Mouse (Mus musculus): Measurements from ENCODE around the gene Nfia. TPM values are rescaled to one million over a fixed set of nuclear protein-coding genes. Genes with fewer than 3 reads are reported as not detected.
A peak's percentile ranks its signal among the peaks of the same experiment; 100 is the strongest.

The Nfia gene
- 10.9 and 17.6 TPM in 2 replicates for polyA plus RNA-seq (2016; fragmentation: Nextera tagmentation; extraction: Ambion mirVana)

- H3K9me3 ChIP-seq, result no peaks in the 10 kb centered on the region
- peak within 1 kb of the TSS; percentile 91 for H3K27ac ChIP-seq
- no peaks in the 10 kb centered on the region for H3K36me3 ChIP-seq (replicated peaks)
- peaks cover 59% of the 10 kb centered on the region for H3K27me3 ChIP-seq (ENCODE audit: poor library complexity, severe bottlenecking)
- H3K4me3 ChIP-seq, result peak within 1 kb of the TSS; percentile 61
- peaks cover 48% of the 10 kb centered on the region for H3K4me1 ChIP-seq
- WGBS, result under 1% methylated on average over 9 of the region's 9 CpGs
- DNase-seq (ENCODE audit: extremely low spot score, low spot score), result no peak
These were observed at the start of gene Nfia for GRCm38 (mm10) chr4:97772641-97773040. Nfia (plus strand) TSS chr4:97772734.

DNA sequence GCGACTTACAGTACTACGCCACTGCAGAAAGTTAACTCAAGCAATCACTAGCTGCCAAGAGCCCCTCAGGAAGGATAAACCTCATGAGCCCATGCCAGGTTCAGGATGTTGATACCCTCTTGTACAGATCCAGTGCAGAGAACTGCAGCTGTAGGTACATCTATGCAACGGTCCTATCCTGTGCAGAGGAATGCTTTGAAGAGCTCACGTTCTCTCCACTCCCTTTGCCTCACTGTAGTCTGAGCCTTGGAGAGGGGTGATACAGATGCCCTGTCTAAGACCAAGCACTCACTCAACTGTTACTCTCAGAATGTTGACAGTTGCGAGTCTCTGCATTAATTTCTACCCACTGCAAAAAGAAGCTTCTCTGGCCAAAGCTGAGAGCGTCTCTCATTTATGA is 49.2 kb upstream of the Nfia start:
- Histone ChIP-seq H3K4me3 (no peak overlapping the region), H3K9me3 (no peaks in the 10 kb centered on the region), H3K36me3 (replicated peaks) (no peaks in the 10 kb centered on the region), H3K27me3 (ENCODE audit: poor library complexity, severe bottlenecking) (no peaks in the 10 kb centered on the region), H3K4me1 (peaks cover 13% of the 10 kb centered on the region), H3K27ac (peak overlapping the region; percentile 20; the same call in 1 of the 2 replicates)
- 91% methylated on average over 6 of the region's 6 CpGs for WGBS
- DNase-seq (ENCODE audit: extremely low spot score, low spot score), result no peak

DNA sequence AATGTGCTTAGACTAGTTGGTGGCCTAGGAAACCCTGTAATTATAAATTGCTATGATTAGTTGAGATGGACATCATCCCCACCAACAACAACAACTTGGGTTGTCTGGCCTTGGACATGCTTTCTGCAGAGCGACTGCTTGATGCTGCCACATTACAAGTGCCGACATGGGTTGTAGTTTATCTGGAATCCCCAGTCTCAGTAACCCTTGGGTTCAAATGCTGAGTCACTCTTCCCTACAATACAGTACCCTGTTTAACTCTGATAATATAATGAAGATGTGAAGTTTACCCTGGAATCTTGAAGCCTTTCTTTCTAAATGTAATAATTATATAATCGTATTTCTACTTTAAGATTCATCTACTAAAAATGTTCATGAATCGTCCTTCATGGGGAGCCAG is 44.0 kb upstream of the Nfia start:
- Histone ChIP-seq H3K27ac (no peak overlapping the region), H3K27me3 (ENCODE audit: poor library complexity, severe bottlenecking) (no peaks in the 10 kb centered on the region), H3K4me3 (no peak overlapping the region), H3K36me3 (replicated peaks) (no peaks in the 10 kb centered on the region), H3K9me3 (no peaks in the 10 kb centered on the region), H3K4me1 (no peaks in the 10 kb centered on the region)
- WGBS, result 93% methylated on average over 4 of the region's 4 CpGs
- no peak for DNase-seq (ENCODE audit: extremely low spot score, low spot score)

DNA sequence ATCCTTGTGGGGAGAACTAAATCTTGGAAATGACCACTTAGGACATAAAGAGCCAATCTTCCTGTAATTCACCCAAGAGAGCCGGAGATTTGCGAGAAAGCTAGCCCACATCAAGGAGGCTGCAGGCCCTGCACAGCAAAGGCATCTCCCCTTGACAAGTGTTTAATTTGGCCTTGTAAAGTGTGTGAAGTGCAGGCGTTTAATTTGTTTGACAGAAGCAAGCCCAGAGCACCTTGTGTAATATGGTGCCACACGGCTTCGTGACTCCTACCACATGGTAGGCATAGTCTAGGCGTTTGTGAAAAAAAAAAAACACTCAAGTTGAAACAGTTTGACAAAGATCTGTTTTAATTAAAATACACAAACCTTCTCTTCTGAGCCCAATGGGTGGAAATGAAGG is 42.5 kb upstream of the Nfia start:
- Histone ChIP-seq H3K9me3 (no peaks in the 10 kb centered on the region), H3K4me3 (no peak overlapping the region), H3K27ac (no peak overlapping the region), H3K27me3 (ENCODE audit: poor library complexity, severe bottlenecking) (no peaks in the 10 kb centered on the region), H3K36me3 (replicated peaks) (no peaks in the 10 kb centered on the region), H3K4me1 (no peaks in the 10 kb centered on the region)
- no peak for DNase-seq (ENCODE audit: extremely low spot score, low spot score)
- WGBS, result 90% methylated on average over 6 of the region's 6 CpGs

DNA sequence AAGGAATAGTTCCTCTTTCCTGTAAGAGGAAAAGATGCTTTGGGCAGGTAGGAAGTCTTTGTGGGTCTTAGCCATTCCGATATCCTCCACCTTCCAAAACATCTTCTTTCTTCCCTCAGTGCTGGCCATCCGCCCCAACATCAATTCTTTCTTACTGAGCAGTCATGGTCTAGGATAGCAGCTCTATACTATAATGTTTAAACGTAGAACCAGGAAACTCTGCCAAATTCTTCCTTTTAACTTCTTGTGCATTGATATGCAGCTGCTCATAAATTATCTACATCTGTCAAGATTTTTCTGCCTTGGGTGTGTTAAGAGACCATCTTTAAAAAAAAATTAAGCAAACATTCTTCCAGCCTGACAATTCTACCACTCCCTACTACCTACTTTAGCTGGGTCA is 42.1 kb upstream of the Nfia start:
- H3K9me3 ChIP-seq, result no peaks in the 10 kb centered on the region
- WGBS, result 91% methylated on average over 3 of the region's 3 CpGs
- no peak for DNase-seq (ENCODE audit: extremely low spot score, low spot score)

DNA sequence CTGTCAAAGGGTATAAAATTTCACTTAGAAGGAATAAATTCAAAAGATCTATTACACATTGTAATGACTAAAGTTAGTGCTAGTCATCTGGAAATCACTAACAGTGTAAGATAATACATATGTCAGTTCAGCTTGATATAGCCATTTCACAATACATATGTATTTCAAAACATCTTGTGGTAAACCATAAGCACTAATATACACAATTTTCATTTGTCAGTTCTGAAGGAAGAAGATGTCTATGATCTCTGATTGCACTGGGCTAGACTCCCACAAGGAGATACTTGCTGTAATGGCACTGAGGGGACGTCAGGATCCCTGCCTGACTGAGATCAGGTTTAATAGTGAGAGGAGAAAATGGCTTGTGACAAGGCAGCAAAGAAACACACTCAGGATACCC is 39.1 kb upstream of the Nfia start:
- Histone ChIP-seq H3K27ac (no peak overlapping the region), H3K4me3 (no peak overlapping the region), H3K9me3 (no peaks in the 10 kb centered on the region), H3K27me3 (ENCODE audit: poor library complexity, severe bottlenecking) (no peaks in the 10 kb centered on the region), H3K36me3 (replicated peaks) (no peaks in the 10 kb centered on the region), H3K4me1 (no peaks in the 10 kb centered on the region)
- 52% methylated on average over 1 of the region's 1 CpGs for WGBS
- DNase-seq (ENCODE audit: extremely low spot score, low spot score), result no peak

More for the DNA sequence above, 42.1 kb upstream of the Nfia start:
- Histone ChIP-seq H3K27ac (no peak overlapping the region), H3K4me3 (no peak overlapping the region), H3K36me3 (replicated peaks) (no peaks in the 10 kb centered on the region), H3K27me3 (ENCODE audit: poor library complexity, severe bottlenecking) (no peaks in the 10 kb centered on the region), H3K4me1 (no peaks in the 10 kb centered on the region)

- no peak overlapping the region for H3K4me3 ChIP-seq
- H3K27me3 ChIP-seq (ENCODE audit: poor library complexity, severe bottlenecking), result peaks cover 44% of the 10 kb centered on the region
- H3K27ac ChIP-seq, result no peak overlapping the region
- no peaks in the 10 kb centered on the region for H3K36me3 ChIP-seq (replicated peaks)
- peaks cover 14% of the 10 kb centered on the region for H3K4me1 ChIP-seq
- WGBS, result 82% methylated on average over 5 of the region's 5 CpGs
- no peak for DNase-seq (ENCODE audit: extremely low spot score, low spot score)
- H3K9me3 ChIP-seq, result no peaks in the 10 kb centered on the region
These were observed 28.6 kb upstream of the Nfia start for GRCm38 (mm10) chr4:97743932-97744331.

DNA sequence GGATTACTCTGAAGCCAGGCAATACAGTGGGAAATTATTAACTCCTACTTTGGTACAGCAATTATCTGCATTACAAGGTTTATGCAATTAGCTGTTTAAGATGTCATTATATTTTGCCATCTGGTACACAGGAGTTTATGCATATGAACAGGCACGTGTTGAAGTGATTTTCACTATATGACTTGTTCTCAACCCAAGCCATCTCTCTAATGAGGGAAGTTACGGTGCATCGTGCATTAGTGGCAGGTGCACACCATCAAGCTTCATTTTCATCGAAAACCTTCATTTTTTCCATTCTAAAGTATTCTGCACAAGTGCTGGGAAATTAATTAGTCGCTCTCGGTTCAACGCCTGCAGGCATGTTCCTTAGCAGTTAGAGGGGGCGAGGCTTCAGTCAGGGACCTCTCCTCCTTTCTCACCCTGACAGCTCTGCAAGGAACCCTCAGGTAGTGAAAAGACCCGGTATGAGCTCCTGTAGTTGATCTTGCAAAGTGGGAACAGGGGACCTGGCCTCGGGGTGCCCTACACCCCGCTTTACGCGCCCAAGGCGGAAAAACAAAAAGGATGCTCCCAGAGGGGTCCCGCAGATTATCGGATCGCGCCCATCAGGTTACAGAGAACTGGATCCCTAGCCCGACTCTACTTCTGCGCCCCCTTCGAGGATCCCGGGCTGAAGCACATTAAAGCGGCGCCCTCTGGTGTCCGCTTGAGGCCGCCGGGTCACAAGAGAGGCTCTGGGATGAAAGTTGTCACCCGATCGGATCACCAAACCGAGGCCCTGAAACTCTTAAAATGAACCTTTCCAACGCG is 27.0 kb upstream of the Nfia start:
- peaks cover 60% of the 10 kb centered on the region for H3K27me3 ChIP-seq (ENCODE audit: poor library complexity, severe bottlenecking)
- H3K4me1 ChIP-seq, result peaks cover 14% of the 10 kb centered on the region
- DNase-seq (ENCODE audit: extremely low spot score, low spot score), result peak; percentile 82
- WGBS, result 7% methylated on average over 32 of the region's 32 CpGs
- H3K36me3 ChIP-seq (replicated peaks), result no peaks in the 10 kb centered on the region
- peak overlapping the region; percentile 82 for H3K27ac ChIP-seq
- peak overlapping the region; percentile 50 for H3K4me3 ChIP-seq
- no peaks in the 10 kb centered on the region for H3K9me3 ChIP-seq

GRCm38 (mm10) chr4:97746106-97746900 is 26.2 kb upstream of the Nfia start:
- Histone ChIP-seq H3K27me3 (ENCODE audit: poor library complexity, severe bottlenecking) (peaks cover 67% of the 10 kb centered on the region), H3K9me3 (no peaks in the 10 kb centered on the region), H3K36me3 (replicated peaks) (no peaks in the 10 kb centered on the region), H3K4me3 (peak overlapping the region; percentile 50), H3K27ac (peak overlapping the region; percentile 82), H3K4me1 (peaks cover 22% of the 10 kb centered on the region)
- 9% methylated on average over 19 of the region's 19 CpGs for WGBS
- no peak for DNase-seq (ENCODE audit: extremely low spot score, low spot score)

- WGBS, result 44% methylated on average over 4 of the region's 4 CpGs
- Histone ChIP-seq H3K4me1 (peaks cover 50% of the 10 kb centered on the region), H3K4me3 (no peak overlapping the region), H3K36me3 (replicated peaks) (no peaks in the 10 kb centered on the region), H3K9me3 (no peaks in the 10 kb centered on the region), H3K27me3 (ENCODE audit: poor library complexity, severe bottlenecking) (peaks cover 94% of the 10 kb centered on the region), H3K27ac (no peak overlapping the region)
- no peak for DNase-seq (ENCODE audit: extremely low spot score, low spot score)
These were observed 22.1 kb upstream of the Nfia start for GRCm38 (mm10) chr4:97750401-97750800.

DNA sequence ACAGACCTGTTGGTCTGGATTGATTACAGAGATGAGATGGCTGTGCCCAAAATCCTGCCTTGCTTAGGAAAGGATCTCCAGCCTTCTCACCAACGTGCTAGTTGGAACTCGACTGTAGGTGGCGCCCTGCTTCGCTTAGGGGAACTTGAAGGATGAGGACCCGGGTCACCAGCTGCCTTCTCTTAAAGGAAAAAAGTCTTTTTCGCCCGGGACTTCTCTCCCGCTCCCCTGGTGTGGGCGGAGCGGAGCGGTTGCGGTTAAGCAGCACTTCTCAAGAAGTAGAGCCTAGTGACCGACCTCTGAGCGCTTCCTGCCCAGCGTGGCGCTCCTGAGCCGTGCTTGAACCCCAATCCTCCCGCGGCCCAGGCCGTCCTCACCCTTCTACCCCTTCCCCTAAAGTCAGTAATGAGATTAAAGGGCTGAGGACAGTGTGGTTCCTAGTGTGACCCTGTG is 21.5 kb upstream of the Nfia start:
- Histone ChIP-seq H3K4me3 (peak overlapping the region; percentile 55), H3K27me3 (ENCODE audit: poor library complexity, severe bottlenecking) (peaks cover 96% of the 10 kb centered on the region), H3K36me3 (replicated peaks) (no peaks in the 10 kb centered on the region), H3K27ac (peak overlapping the region; percentile 84), H3K9me3 (no peaks in the 10 kb centered on the region), H3K4me1 (peaks cover 44% of the 10 kb centered on the region)
- 0% methylated on average over 20 of the region's 20 CpGs for WGBS
- DNase-seq (ENCODE audit: extremely low spot score, low spot score), result peak; percentile 87

DNA sequence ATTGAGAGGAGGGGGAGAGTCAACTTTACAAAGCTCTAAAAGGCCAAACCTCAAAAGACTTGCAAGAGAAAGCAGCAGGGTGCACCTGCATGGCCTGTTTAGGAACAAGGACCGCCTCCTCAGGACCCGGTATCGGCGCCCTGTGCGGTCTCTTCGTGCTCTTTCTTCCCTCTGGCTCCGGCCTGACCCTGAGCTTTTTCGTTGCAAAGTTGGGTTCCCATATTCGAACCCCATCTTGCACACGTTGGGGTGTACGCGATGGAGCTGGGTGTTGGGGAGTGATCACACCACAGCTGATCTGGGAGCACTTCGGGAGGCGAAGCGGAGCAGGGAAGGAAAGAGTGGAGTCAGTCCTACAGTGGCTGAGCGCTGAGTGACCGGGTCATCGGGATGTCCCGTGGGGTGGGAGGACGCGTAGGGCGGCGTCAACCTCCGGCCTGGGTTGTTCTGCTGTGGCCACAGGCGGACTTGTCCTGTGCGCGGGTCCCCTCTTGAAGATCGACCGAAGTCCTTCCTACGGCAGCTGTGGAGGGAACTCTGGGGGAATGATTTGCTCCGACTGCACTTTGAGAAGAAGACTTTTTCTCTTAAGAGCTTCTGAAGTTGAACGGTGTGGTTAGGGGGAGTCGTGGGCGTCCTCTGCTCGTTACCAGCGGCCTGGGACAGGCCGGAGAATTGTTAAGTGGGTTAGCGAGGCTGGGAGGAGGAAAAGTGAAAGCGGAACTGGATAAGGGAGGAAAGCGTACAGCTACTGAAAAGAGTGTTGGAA is 20.9 kb upstream of the Nfia start:
- no peaks in the 10 kb centered on the region for H3K9me3 ChIP-seq
- under 1% methylated on average over 40 of the region's 40 CpGs for WGBS
- H3K27me3 ChIP-seq (ENCODE audit: poor library complexity, severe bottlenecking), result peaks cover 96% of the 10 kb centered on the region

More for the DNA sequence above, 20.9 kb upstream of the Nfia start:
- Histone ChIP-seq H3K36me3 (replicated peaks) (no peaks in the 10 kb centered on the region), H3K4me3 (peak overlapping the region; percentile 55), H3K4me1 (peaks cover 41% of the 10 kb centered on the region), H3K27ac (peak overlapping the region; percentile 84)
- peak; percentile 69 for DNase-seq (ENCODE audit: extremely low spot score, low spot score)

All from forebrain, embryonic 10.5 days (tissue).